Mouse (Mus musculus) layer of hippocampus, adult 18-20 months (tissue): ENCODE data around the gene Itpkb. TPM values are rescaled to one million over a fixed set of nuclear protein-coding genes. Genes with fewer than 3 reads are reported as not detected.

ENCODE experiments used
- DNase-seq, 2 experiments: peaks; one replicate each; pipeline ENCODE4 v3.0.0; 2022; ENCODE audit warnings: low spot score in 2 of 2
- total RNA-seq, 2 experiments: library from RNA; stranded (reverse); gene quantifications; 2 replicates each; pipeline ENCODE4 v1.2.3; 2021

Itpkb gene
- total RNA-seq, 2 experiments from 2014 or later = 27.2 to 27.4 TPM

GRCm38 (mm10) chr1:180339143-180339542, 8.9 kb downstream of the Itpkb start:
- no peak for DNase-seq

- DNase-seq = no peak
Observed at GRCm38 (mm10) chr1:180342944-180343343, 12.7 kb downstream of the Itpkb start.

- peak in 1 of 2 experiments; percentile 39 for DNase-seq
Observed at GRCm38 (mm10) chr1:180343434-180344210, 13.3 kb downstream of the Itpkb start.

GRCm38 (mm10) chr1:180345098-180345497, 14.8 kb downstream of the Itpkb start:
- DNase-seq = no peak

GRCm38 (mm10) chr1:180347059-180347458, 16.8 kb downstream of the Itpkb start:
- no peak for DNase-seq

- no peak for DNase-seq
Observed at GRCm38 (mm10) chr1:180347907-180348306, 17.6 kb downstream of the Itpkb start.

- DNase-seq = no peak
Observed at GRCm38 (mm10) chr1:180349090-180349489, 18.8 kb downstream of the Itpkb start.

- DNase-seq = no peak
Observed at GRCm38 (mm10) chr1:180352258-180352657, 22.0 kb downstream of the Itpkb start.

GRCm38 (mm10) chr1:180354129-180354528, 23.8 kb downstream of the Itpkb start:
- no peak for DNase-seq

GRCm38 (mm10) chr1:180354976-180355730, 24.9 kb downstream of the Itpkb start:
- DNase-seq = no peak

- no peak for DNase-seq
Observed at GRCm38 (mm10) chr1:180356176-180356575, 25.9 kb downstream of the Itpkb start.

GRCm38 (mm10) chr1:180356857-180357256, 26.6 kb downstream of the Itpkb start:
- DNase-seq = no peak

GRCm38 (mm10) chr1:180357893-180358331, 27.6 kb downstream of the Itpkb start:
- no peak for DNase-seq

- DNase-seq = no peak
Observed at GRCm38 (mm10) chr1:180358466-180358865, 28.2 kb downstream of the Itpkb start.

- DNase-seq = no peak
Observed at GRCm38 (mm10) chr1:180359311-180359710, 29.0 kb downstream of the Itpkb start.

GRCm38 (mm10) chr1:180362176-180362575, 31.9 kb downstream of the Itpkb start:
- DNase-seq = no peak

GRCm38 (mm10) chr1:180362844-180363243, 32.6 kb downstream of the Itpkb start:
- DNase-seq = no peak

- no peak for DNase-seq
Observed at GRCm38 (mm10) chr1:180363317-180363716, 33.0 kb downstream of the Itpkb start.

GRCm38 (mm10) chr1:180364005-180364404, 33.7 kb downstream of the Itpkb start:
- no peak for DNase-seq

- no peak for DNase-seq
Observed at GRCm38 (mm10) chr1:180364720-180365119, 34.4 kb downstream of the Itpkb start.

- peak; percentile 91 to 95 for DNase-seq
Observed at GRCm38 (mm10) chr1:180365180-180365810, 35.0 kb downstream of the Itpkb start.
